Mouse (Mus musculus): ENCODE measurements around the gene Parp11.
"Not testable (repeated sequence)": the region's sequence is repeated elsewhere in the genome, so short reads cannot be mapped to it uniquely, and the experiment has no call there.

Gene Parp11

DNA sequence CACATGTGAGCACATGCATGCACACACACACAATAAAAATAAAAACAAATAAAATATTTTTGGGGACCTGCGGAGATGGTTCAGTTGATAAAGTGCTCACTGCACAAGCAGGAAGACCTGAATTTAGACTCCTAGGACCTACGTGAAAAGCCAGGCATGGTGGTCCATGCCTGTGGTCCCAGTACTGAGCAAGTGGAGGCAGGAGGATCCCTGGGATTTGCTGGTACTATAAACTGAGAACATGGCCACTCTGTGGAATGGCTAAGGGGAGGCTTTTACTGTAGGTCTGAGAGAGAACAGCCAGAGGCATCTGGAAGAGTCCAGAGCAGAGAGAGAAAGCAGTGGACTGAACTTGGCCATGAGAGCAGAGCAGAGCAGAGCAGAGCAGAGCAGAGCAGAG is 48.6 kb downstream of the Parp11 start:
- DNase-seq (ENCODE audit: low read depth): no peak

- no peak for DNase-seq (ENCODE audit: low read depth)
Observed at GRCm38 (mm10) chr6:127495876-127496275, 49.2 kb downstream of the Parp11 start.

DNA sequence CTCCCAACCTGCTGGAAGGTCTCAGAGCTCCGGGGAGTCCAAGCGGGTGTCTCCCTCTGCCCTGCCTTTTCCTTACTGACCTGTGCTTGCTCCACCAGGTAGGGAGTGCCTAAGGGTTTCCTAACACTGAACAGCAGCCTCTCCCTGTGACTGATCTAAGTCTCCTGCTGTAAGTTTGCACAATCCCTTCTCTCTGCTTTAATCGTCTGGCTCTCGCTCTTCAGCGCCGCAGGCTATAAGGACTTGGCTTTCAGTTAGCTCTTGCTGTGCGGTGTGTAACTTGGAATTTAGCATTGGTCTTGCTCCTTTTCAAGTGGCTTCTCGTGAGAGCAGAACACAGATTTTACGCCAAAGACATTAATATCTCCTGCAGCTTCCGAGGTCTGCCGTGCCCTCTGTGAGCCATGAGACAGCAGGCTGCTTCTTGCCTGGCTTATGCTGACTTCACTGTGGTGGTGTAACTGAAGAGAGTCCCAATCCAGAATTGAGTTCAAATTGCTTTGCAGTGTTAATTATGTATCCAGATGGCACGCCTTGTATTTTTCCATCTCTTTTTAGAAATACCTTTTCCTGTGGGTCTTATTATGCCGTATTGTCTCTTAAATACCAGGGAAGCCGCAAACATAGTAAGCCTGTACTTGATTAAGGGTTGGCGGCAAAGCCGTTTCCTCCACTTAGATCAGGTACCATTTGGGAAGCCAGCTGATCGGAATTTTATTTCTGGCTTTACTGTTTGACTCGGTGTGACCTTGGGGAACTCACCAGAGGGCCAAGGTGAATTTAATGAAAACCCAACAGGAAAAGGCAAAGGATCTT is 50.4 kb downstream of the Parp11 start:
- DNase-seq (ENCODE audit: low read depth): no peak

- DNase-seq (ENCODE audit: low read depth): no peak
Observed at GRCm38 (mm10) chr6:127500119-127500518, 53.5 kb downstream of the Parp11 start.

GRCm38 (mm10) chr6:127500806-127501205 is 54.2 kb downstream of the Parp11 start:
- DNase-seq (ENCODE audit: low read depth): no peak

DNA sequence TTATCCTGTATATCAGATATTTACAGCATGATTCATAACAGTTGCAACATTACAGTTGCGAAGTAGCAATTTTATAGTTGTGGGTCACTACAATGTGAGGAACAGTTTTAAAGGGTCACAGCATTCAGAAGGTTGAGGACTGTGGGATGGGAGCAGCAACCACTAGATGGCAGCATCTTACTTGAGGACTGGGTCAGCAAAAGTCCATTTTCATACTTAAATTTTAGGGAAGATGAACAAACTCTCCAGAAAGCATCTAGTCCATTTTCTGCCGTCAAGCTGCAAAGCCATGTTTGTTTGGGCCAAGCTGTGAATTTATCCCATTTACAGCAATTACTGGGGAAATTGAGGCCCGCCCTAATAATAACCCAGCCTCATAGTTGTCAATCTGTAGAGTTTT is 55.9 kb downstream of the Parp11 start:
- peak; percentile 83 for DNase-seq (ENCODE audit: low read depth)

DNA sequence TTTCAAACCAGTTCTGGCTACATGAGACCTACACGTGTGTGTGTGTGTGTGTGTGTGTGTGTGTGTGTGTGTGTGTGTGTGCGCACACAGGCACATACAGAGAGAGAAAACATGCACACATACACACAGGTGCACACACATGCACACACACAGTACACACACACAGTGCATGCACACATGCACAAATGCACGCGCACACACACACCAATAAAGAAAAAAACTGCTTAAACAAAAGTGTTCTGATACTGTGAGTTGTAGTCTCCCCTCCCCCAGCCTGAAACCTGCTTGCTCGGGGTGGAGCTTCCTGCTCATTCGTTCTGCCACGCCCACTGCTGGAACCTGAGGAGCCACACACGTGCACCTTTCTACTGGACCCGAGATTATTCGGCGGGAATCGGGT is 67.1 kb downstream of the Parp11 start:
- not testable (repeated sequence) for DNase-seq (ENCODE audit: low read depth)

GRCm38 (mm10) chr6:127521176-127521575 is 74.5 kb downstream of the Parp11 start:
- DNase-seq (ENCODE audit: low read depth): peak; percentile 78

DNA sequence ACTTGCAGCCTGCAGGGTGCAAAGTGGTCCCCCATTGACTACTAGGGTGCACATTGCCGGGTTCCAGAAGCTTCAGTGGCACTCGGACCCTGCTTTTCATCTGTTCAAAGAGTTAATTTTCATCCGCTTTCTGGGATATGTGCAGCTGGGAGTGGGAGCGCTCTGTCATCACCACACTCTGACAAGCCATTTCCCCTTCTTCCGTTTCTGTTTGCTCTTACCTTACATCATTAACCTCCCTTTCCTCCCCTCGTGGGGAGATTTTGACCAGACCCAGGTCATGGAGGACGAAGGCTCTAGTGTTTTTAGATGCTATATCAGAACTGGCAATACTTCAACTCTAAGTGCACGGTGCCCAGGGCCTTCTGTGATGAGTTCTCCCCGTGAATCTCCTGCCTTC is 75.7 kb downstream of the Parp11 start:
- peak; percentile 87 for DNase-seq (ENCODE audit: low read depth)

- peak; percentile 94 for DNase-seq (ENCODE audit: low read depth)
Observed at GRCm38 (mm10) chr6:127524442-127524841, 77.8 kb downstream of the Parp11 start.

- peak; percentile 69 for DNase-seq (ENCODE audit: low read depth)
Observed at GRCm38 (mm10) chr6:127528625-127529024, 82.0 kb downstream of the Parp11 start.

GRCm38 (mm10) chr6:127529451-127529850 is 82.8 kb downstream of the Parp11 start:
- peak; percentile 98 for DNase-seq (ENCODE audit: low read depth)

GRCm38 (mm10) chr6:127530206-127530605 is 83.6 kb downstream of the Parp11 start:
- DNase-seq (ENCODE audit: low read depth): peak; percentile 76

DNA sequence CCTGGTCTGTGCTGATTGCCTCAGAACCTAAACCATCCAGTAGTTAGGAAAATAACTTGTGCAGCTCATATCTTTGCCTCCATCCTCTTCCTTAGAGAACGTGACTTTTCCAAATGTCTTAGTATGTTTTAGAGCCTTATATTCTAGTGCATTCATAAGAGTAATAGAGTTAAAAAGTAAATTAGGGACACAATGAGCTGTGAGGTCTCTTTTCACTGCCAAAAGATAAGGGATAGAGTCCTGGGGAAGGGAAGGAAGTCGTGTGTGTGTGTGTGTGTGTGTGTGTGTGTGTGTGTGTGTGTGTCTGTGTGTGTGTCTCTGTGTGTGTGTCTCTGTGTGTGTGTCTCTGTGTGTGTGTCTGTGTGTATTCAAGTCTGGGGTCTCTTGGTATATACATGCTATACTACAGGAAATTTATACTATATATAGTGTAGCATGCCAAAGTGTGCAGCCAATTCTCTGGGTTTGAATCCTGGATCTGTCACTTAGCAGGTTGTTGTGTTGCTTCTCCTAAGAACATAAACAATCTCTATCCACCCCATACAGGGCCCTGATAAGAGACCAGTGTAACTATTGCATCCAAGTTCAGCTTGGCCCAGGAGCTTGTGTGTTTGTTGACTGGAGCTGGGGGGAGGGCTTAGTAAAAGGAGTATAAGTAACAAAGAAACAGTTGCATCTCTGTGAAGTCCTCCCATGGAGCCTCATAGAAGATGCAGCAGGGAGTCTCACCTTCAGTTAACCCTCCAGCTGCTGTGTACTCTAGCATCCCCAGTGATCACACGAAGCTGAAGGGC is 85.0 kb downstream of the Parp11 start:
- peak; percentile 34 for DNase-seq (ENCODE audit: low read depth)

DNA sequence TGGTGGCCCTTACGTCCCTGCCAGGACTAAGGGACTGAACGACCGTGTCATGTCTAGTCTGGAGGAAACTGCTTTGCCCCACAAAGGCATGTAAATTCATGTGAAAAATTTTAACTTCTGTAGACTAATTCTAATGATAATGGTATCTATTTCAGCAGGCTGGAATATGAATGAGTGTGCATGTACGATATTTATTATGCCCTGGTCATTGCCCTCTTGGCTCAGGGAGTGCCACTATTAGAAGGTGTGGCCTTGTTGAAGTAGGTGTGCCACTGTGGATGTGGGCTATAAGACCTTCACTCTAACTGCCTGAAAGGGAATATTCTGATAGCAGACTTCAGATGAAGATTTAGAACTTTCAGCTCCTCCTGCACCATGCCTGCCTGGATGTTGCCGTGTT is 85.7 kb downstream of the Parp11 start:
- no peak for DNase-seq (ENCODE audit: low read depth)

- no peak for DNase-seq (ENCODE audit: low read depth)
Observed at GRCm38 (mm10) chr6:127533766-127534165, 87.1 kb downstream of the Parp11 start.

DNA sequence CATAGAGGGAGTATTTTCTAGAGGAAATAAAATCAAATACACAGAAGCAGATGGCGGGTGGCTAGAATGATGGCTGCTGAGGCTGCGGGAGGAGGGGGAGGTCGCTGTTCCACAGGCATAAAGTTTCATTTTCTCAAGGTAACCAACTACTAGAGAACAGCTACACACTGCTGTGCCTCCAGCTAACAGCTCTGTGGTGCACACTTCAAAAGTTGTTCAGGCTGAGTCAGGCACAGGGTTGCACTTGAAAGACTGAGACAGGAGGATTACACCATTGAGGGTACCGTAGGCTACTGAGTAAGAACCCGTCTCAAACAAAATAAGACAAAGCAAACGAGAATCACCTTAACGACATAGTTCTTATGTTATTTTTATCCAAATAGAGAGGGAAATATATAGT is 90.4 kb downstream of the Parp11 start:
- DNase-seq (ENCODE audit: low read depth): no peak

DNA sequence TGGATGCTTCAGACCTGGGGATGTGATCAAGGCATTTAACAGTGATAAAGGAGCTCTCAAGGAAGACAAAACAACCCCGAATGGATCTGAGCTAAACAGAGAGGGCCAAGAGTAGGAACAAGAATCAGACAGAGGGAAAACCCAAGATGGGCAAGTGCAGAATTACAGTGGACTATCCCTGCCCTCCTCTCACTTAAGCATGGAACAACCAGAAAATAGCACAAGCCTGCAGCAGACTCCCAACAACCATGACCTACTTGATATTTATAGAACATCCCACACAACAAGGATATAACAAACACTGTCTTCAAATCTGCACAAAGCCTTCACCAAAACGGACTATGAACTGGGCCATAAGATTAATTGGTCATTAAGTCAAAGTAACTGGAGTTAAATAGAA is 91.5 kb downstream of the Parp11 start:
- no peak for DNase-seq (ENCODE audit: low read depth)

DNA sequence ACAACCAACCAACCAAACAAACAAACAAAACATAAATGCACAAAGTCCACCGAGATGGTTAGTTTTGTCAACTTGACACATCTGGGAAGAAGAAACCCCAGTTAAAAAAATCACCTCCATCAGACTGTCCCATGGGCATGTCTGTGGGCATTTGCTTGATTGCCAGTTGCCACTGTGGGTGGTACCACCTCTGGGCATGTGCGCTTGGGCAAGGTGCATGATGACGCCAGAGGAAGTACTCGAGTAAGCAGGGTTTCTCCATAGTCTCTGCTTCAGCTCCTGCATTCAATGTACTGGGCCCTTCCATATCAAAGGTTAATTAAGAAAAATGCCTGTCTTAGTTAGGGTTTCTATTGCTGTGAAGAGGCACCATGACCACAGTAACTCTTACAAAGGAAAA is 92.6 kb downstream of the Parp11 start:
- DNase-seq (ENCODE audit: low read depth): peak; percentile 60

GRCm38 (mm10) chr6:127539659-127540058 is 93.0 kb downstream of the Parp11 start:
- peak; percentile 54 for DNase-seq (ENCODE audit: low read depth)

- no peak for DNase-seq (ENCODE audit: low read depth)
Observed at GRCm38 (mm10) chr6:127540517-127540916, 93.9 kb downstream of the Parp11 start.

- DNase-seq (ENCODE audit: low read depth): peak; percentile 87
Observed at GRCm38 (mm10) chr6:127541617-127542374, 95.2 kb downstream of the Parp11 start.
